8 mouse cellular contexts compared by ENCODE assay signal in genomic region chr10:54076420-54076819, GRCm38 (mm10). TPM values are rescaled to one million over a fixed set of nuclear protein-coding genes. Genes with fewer than 3 reads are reported as not detected.
DNase-seq lines count a peak whose midpoint lies in the region; ATAC-seq and TF ChIP-seq lines count a peak whose summit lies in the region.

Man1a (minus strand) TSS chr10:54076609.

- WGBS in intestine, embryonic 14.5 days: 11% methylated on average over 4 of the region's 4 CpGs
- WGBS in liver, embryonic 16.5 days (ENCODE audit: insufficient replicate concordance): 16% methylated on average over 4 of the region's 4 CpGs
- WGBS in neural tube, embryonic 13.5 days: 6% methylated on average over 4 of the region's 4 CpGs

- peak within 1 kb of the TSS; percentile 72 for H3K4me2 ChIP-seq in intestine, embryonic 14.5 days (ENCODE audit: low read length)
- H3K4me2 ChIP-seq in liver, embryonic 16.5 days (ENCODE audit: low read depth, low read length): peak within 1 kb of the TSS; percentile 90
- H3K4me2 ChIP-seq in neural tube, embryonic 13.5 days: peak within 1 kb of the TSS; percentile 99

- no peaks in the 10 kb centered on the region for H3K27me3 ChIP-seq in intestine, embryonic 14.5 days (replicated peaks; ENCODE audit: control insufficient read depth, insufficient read depth, low read length)
- no peaks in the 10 kb centered on the region for H3K27me3 ChIP-seq in liver, embryonic 16.5 days (ENCODE audit: control insufficient read depth, insufficient read depth, low read depth, low read length)
- H3K27me3 ChIP-seq in neural tube, embryonic 13.5 days: peaks cover 20% of the 10 kb centered on the region

- H3K4me3 ChIP-seq in layer of hippocampus, adult 2 months: peak within 1 kb of the TSS; percentile 92
- peak within 1 kb of the TSS; percentile 74 for H3K4me3 ChIP-seq in intestine, embryonic 14.5 days (ENCODE audit: low read depth, low read length)
- H3K4me3 ChIP-seq in liver, embryonic 16.5 days (ENCODE audit: low read depth, low read length): peak within 1 kb of the TSS; percentile 78
- peak within 1 kb of the TSS; percentile 80 for H3K4me3 ChIP-seq in neural tube, embryonic 13.5 days

- H3K4me1 ChIP-seq in intestine, embryonic 14.5 days (replicated peaks; ENCODE audit: control insufficient read depth, insufficient read depth, low read length): peaks cover 10% of the 10 kb centered on the region
- peaks cover 16% of the 10 kb centered on the region for H3K4me1 ChIP-seq in liver, embryonic 16.5 days (ENCODE audit: control insufficient read depth, low read depth, low read length)
- H3K4me1 ChIP-seq in neural tube, embryonic 13.5 days (replicated peaks): peaks cover 28% of the 10 kb centered on the region

- H3K27ac ChIP-seq in layer of hippocampus, adult 2 months: peak within 1 kb of the TSS; percentile 90
- peak within 1 kb of the TSS; percentile 59; the same call in 1 of the 2 replicates for H3K27ac ChIP-seq in intestine, embryonic 14.5 days (ENCODE audit: low read depth)
- peak within 1 kb of the TSS; percentile 88 for H3K27ac ChIP-seq in liver, embryonic 16.5 days (ENCODE audit: low read length)
- no peak within 1 kb of the TSS for H3K27ac ChIP-seq in neural tube, embryonic 13.5 days (replicated peaks)

- H3K9me3 ChIP-seq in intestine, embryonic 14.5 days (ENCODE audit: control insufficient read depth, low read length): no peaks in the 10 kb centered on the region
- H3K9me3 ChIP-seq in liver, embryonic 16.5 days (replicated peaks; ENCODE audit: control insufficient read depth, low read length): no peaks in the 10 kb centered on the region
- no peaks in the 10 kb centered on the region for H3K9me3 ChIP-seq in neural tube, embryonic 13.5 days

- no peak for ATAC-seq in common myeloid progenitor, adult 5-6 weeks (replicated peaks; ENCODE audit: low read depth, poor library complexity, severe bottlenecking)
- no peak for ATAC-seq in intestine, embryonic 14.5 days (replicated peaks; ENCODE audit: low FRiP score, low TSS enrichment, low read depth)
- ATAC-seq in liver, embryonic 16.5 days (ENCODE audit: low read depth): no peak
- ATAC-seq in neural tube, embryonic 13.5 days (ENCODE audit: low read depth): no peak

- no peaks in the 10 kb centered on the region for H3K36me3 ChIP-seq in intestine, embryonic 14.5 days (ENCODE audit: control insufficient read depth, insufficient read depth, low read length)
- H3K36me3 ChIP-seq in liver, embryonic 16.5 days (ENCODE audit: control insufficient read depth, insufficient read depth): no peaks in the 10 kb centered on the region
- no peaks in the 10 kb centered on the region for H3K36me3 ChIP-seq in neural tube, embryonic 13.5 days

- DNase-seq in layer of hippocampus, adult 2 months (ENCODE audit: low spot score in 2 of 2): no peak
- no peak for DNase-seq in layer of hippocampus, adult 9-11 months
- no peak for DNase-seq in gonadal fat pad, adult 2 months (ENCODE audit: low read depth)
- DNase-seq in intestine, embryonic 14.5 days (ENCODE audit: low spot score): no peak
- no peak for DNase-seq in cerebellum, adult 9-10 months

- TF ChIP-seq CTCF in layer of hippocampus, adult 2 months (conservative IDR thresholded peaks at IDR 0.05): no peak

- peak within 1 kb of the TSS; percentile 71 for H3K9ac ChIP-seq in intestine, embryonic 14.5 days (ENCODE audit: low read length)
- H3K9ac ChIP-seq in liver, embryonic 16.5 days (ENCODE audit: low read depth, low read length): peak within 1 kb of the TSS; percentile 98
- peak within 1 kb of the TSS; percentile 79 for H3K9ac ChIP-seq in neural tube, embryonic 13.5 days

RNA-seq across cellular contexts. Expression of gene Man1a, which starts in this region (rescaled TPM):
- 10 to 100 TPM; 65.0 to 65.7 TPM for total RNA-seq in layer of hippocampus, adult 2 months (2021)
- 58.4 and 66.4 TPM in 2 replicates for total RNA-seq in common myeloid progenitor, adult 5-6 weeks (2017)
- 111 and 239 TPM in 2 replicates for polyA plus RNA-seq in gonadal fat pad, adult 2 months (2012; rRNA removed)
- polyA plus RNA-seq in intestine, embryonic 14.5 days (2014; fragmentation: Nextera tagmentation; extraction: Ambion mirVana): 9.6 and 12.6 TPM in 2 replicates
- 12.5 and 14.2 TPM in 2 replicates for polyA plus RNA-seq in liver, embryonic 16.5 days (2015; fragmentation: Nextera tagmentation; extraction: Ambion mirVana)
- polyA plus RNA-seq in neural tube, embryonic 13.5 days (2015; fragmentation: Nextera tagmentation; extraction: Ambion mirVana): 3.1 and 3.7 TPM in 2 replicates
